Mouse (Mus musculus) heart, embryonic 12.5 days (tissue): ENCODE data around the gene Faim. TPM values are rescaled to one million over a fixed set of nuclear protein-coding genes. Genes with fewer than 3 reads are reported as not detected.

Experiments used
- ATAC-seq: fragments of 200-750 bp; cut with Nextera tagmentation; 2 replicates; pipeline ENCODE4 v1.8.0; 2017; ENCODE audit warnings: moderate TSS enrichment, moderate library complexity; ENCODE audit not compliant: insufficient number of reproducible peaks, low FRiP score
- H3K27ac ChIP-seq: fragments of 300-500 bp; sonication (generic); 2 replicates; pipeline ENCODE4 v1.5.1; 2016; ENCODE audit warnings: mild to moderate bottlenecking, moderate library complexity; ENCODE audit not compliant: poor library complexity, severe bottlenecking
- H3K27me3 ChIP-seq: fragments of 300-500 bp; sonication (generic); replicated peaks from 2 replicates; pipeline ENCODE4 v1.6.1; 2016; ENCODE audit warnings: mild to moderate bottlenecking, moderate library complexity
- H3K36me3 ChIP-seq: fragments of 300-500 bp; sonication (generic); 2 replicates; pipeline ENCODE4 v1.6.1; 2016; ENCODE audit warnings: mild to moderate bottlenecking, moderate library complexity
- H3K4me1 ChIP-seq: fragments of 300-500 bp; sonication (generic); replicated peaks from 2 replicates; pipeline ENCODE4 v1.6.1; 2016; ENCODE audit warnings: mild to moderate bottlenecking
- H3K4me2 ChIP-seq: fragments of 300-500 bp; sonication (generic); 2 replicates; pipeline ENCODE4 v1.6.1; 2016; ENCODE audit warnings: mild to moderate bottlenecking, moderate library complexity
- H3K4me3 ChIP-seq: fragments of 300-500 bp; sonication (generic); 2 replicates; pipeline ENCODE4 v1.5.1; 2016; ENCODE audit warnings: mild to moderate bottlenecking
- H3K9ac ChIP-seq: fragments of 300-500 bp; sonication (generic); 2 replicates; pipeline ENCODE4 v1.6.1; 2016; ENCODE audit warnings: mild to moderate bottlenecking, moderate library complexity
- H3K9me3 ChIP-seq: fragments of 300-500 bp; sonication (generic); replicated peaks from 2 replicates; pipeline ENCODE4 v1.6.1; 2016; ENCODE audit warnings: mild to moderate bottlenecking, moderate library complexity
- WGBS: fragments of 180-500 bp; shearing (Covaris S2); methylation state at CpG from one replicate; pipeline ENCODE4 v1.1.7; 2016; 5-methylcytosine and 5-hydroxymethylcytosine counted together
- polyA plus RNA-seq: library from polyadenylated mRNA; unstranded; fragments of >200 nt; fragmentation: Nextera tagmentation; extraction: Ambion mirVana; gene quantifications from 2 replicates; pipeline ENCODE4 v1.2.1, GENCODE M21; 2016

Faim gene
- polyA plus RNA-seq, 1 experiment from 2014 or later: 35.7 TPM

- Histone ChIP-seq H3K9me3 (no peaks in the 10 kb centered on the region), H3K4me1 (peaks cover 6% of the 10 kb centered on the region; the same call in 1 of the 2 replicates), H3K9ac (no peak overlapping the region), H3K4me2 (no peak overlapping the region), H3K36me3 (no peaks in the 10 kb centered on the region), H3K27ac (no peak overlapping the region), H3K4me3 (no peak overlapping the region), H3K27me3 (peaks cover 59% of the 10 kb centered on the region)
- ATAC-seq: no peak
- 65% methylated on average over 1 of the region's 1 CpGs for WGBS
Measured at GRCm38 (mm10) chr9:98976081-98976480, 10.1 kb upstream of the Faim start.

DNA sequence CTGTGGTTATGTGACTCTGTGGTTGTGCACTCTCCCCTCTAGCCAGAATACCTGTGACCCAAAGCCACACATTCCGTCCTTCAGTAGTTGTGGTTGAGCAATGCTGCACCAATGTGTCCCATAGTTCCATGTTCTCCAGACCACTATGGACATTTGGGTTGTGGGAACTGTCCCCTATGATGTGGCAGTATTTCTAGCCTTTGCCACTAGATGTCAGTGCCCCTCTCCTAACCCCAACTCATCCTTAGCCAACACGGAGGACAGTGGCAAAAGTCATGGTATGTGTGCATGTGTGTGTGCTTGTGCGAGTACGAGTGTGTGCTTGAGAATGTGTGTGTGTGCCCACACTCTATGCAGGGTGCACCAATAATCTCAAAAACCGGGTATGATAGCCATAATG is 9.7 kb upstream of the Faim start:
- Histone ChIP-seq H3K4me2 (no peak overlapping the region), H3K4me1 (peaks cover 6% of the 10 kb centered on the region; the same call in 1 of the 2 replicates), H3K27ac (no peak overlapping the region), H3K9me3 (no peaks in the 10 kb centered on the region), H3K4me3 (no peak overlapping the region), H3K9ac (no peak overlapping the region), H3K27me3 (peaks cover 59% of the 10 kb centered on the region), H3K36me3 (no peaks in the 10 kb centered on the region)
- WGBS: 35% methylated on average over 5 of the region's 5 CpGs
- ATAC-seq: no peak

DNA sequence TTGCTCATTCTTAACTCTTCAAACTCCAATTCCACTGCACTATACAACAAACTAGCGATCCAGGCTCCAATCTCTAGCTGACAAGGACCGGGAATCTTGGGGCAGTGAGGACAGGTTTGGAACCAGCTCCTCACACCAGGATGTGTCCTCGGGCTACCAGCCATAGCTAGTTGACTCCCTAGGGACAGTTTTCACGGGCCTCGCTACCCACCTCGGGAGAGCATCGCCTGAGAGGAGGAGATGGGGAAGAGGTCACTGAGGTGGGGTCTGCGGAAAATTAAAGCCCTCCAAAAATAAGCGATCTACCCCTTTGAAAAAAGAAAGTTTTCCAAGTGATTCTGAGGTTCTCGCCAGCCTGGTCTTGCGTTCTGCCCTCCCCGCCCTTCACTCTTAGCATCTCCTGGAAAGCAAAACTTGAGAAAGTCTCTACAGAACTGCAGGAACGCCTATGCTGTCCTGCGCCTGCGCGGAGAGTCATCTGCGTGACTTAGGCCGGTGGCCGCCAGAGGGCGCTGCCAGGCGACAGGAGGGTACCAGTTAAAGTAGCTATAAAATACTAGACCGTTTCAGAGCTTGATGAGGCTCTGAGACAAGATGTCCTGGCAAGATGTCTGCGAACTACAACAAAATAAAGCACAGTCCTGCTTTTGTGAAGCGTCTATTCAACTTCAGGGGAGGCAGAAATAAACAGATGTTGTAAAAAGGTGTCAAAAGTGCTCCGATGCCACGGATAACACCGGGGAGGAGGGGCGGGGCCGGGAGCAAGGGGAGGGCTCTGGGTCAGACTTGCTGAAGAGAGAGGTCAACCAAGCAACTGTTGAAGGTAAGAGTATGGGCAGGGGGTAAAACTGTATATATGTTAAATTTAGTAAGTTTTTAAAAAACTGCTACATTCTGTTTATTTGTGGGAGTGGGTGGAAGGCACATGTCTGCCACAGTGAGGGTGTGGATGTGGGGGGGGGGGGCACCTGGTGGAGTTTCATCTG is 6.4 kb upstream of the Faim start:
- H3K4me1 ChIP-seq: 0 out of 2 replicates have a peak, but pooled peaks cover 3% of the 10 kb centered on the region
- H3K9ac ChIP-seq: no peak overlapping the region
- H3K36me3 ChIP-seq: no peaks in the 10 kb centered on the region
- H3K4me2 ChIP-seq: peak overlapping the region; percentile 55
- H3K27me3 ChIP-seq: peaks cover 44% of the 10 kb centered on the region
- no peaks in the 10 kb centered on the region for H3K9me3 ChIP-seq
- H3K27ac ChIP-seq: no peak overlapping the region
- peak overlapping the region; percentile 38 for H3K4me3 ChIP-seq
- ATAC-seq: peak; percentile 69; the same call in 1 of the 2 replicates
- 6% methylated on average over 29 of the region's 29 CpGs for WGBS

DNA sequence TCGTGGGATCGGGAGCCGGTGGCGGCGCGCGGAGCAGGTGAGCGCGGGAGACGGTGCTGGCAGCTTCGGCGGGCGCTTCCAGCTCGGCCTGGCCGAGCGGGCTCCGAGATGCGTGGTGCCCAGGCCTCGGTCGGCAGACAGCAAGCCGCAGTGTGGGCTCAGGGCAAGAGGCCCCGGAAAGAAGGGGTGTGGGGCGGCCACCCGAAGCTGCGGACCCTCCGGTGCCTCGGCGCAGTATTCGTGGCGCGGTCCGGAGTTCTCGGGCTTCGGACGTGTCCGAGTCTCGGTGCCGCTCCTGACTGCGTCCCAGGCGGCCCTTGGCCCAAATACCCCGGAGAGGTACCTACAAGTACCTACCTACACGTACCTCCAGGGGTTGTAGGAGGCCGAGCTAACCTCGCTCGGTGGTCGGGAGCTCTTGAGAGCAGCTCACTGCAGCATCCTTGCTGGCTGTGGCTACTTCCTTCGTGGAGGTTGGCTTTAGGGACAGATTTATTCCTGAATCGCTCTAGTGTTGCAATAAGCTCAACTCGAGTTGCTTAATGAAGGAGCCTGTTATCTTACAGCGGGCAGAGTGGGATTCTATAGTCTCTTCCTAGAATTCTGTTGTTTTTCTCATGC is 413 bp downstream of the Faim start:
- H3K36me3 ChIP-seq: no peaks in the 10 kb centered on the region
- peaks cover 8% of the 10 kb centered on the region; the same call in 1 of the 2 replicates for H3K4me1 ChIP-seq
- H3K4me3 ChIP-seq: peak overlapping the region; percentile 84
- peak overlapping the region; percentile 86 for H3K9ac ChIP-seq
- under 1% methylated on average over 44 of the region's 50 CpGs for WGBS
- H3K9me3 ChIP-seq: no peaks in the 10 kb centered on the region
- H3K4me2 ChIP-seq: peak overlapping the region; percentile 88
- H3K27ac ChIP-seq: no peak overlapping the region
- H3K27me3 ChIP-seq: peaks cover 14% of the 10 kb centered on the region
- ATAC-seq: peak; percentile 30

DNA sequence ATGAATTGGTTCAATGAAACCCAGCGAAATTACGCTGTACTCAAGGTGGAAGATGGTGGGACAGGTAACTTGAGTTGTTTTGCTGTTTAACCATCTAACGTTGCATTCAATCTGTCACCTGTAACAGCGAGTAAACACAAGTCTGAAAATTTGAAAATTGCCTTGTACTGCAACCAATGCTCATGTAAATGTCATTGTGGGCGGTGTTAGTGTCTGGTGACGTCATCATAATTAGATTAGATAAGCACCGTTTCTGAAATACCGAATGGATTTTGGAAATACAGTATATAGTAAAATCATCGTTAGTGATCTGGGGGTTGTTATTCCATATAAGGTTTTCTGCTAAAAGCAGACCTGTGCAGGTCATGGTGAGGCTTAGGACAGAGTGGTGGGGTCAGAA is 958 bp downstream of the Faim start:
- H3K36me3 ChIP-seq: no peaks in the 10 kb centered on the region
- 43% methylated on average over 9 of the region's 9 CpGs for WGBS
- H3K4me3 ChIP-seq: peak overlapping the region; percentile 84
- peak overlapping the region; percentile 88 for H3K4me2 ChIP-seq
- H3K27ac ChIP-seq: no peak overlapping the region
- H3K9me3 ChIP-seq: no peaks in the 10 kb centered on the region
- peaks cover 8% of the 10 kb centered on the region; the same call in 1 of the 2 replicates for H3K4me1 ChIP-seq
- no peak for ATAC-seq
- H3K9ac ChIP-seq: peak overlapping the region; percentile 86; the same call in 1 of the 2 replicates
- peaks cover 14% of the 10 kb centered on the region for H3K27me3 ChIP-seq

- no peaks in the 10 kb centered on the region for H3K4me1 ChIP-seq
- no peaks in the 10 kb centered on the region for H3K27me3 ChIP-seq
- peaks cover 24% of the 10 kb centered on the region for H3K36me3 ChIP-seq
- no peak overlapping the region for H3K4me2 ChIP-seq
- no peak overlapping the region for H3K9ac ChIP-seq
- H3K4me3 ChIP-seq: no peak overlapping the region
- 92% methylated on average over 4 of the region's 4 CpGs for WGBS
- H3K9me3 ChIP-seq: no peaks in the 10 kb centered on the region
- no peak overlapping the region for H3K27ac ChIP-seq
- ATAC-seq: no peak
Measured at GRCm38 (mm10) chr9:98994103-98994502, 7.9 kb downstream of the Faim start.

DNA sequence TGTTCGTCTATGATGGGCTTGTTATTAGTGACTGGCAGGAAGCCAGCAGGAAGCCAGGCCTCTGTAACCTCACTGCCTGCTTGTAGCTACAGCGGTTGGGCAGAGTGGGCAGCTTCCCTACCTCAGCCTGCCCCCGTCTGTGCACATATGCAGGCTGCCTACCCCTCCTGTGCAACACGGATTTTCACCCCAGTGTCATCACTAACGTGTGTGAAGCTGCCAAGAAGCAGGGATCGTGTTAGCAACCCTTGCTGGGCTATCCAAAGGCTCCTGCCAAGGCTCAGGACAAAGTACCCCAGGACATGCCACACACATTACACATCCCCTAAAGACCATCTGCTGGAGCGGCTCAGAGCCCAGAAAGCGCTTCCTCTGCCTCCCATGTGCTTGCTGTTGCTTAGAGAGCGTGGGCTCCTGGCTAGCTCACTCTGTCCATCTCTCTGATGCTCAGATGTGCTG is 13.7 kb downstream of the Faim start:
- Histone ChIP-seq H3K9ac (no peak overlapping the region), H3K36me3 (peaks cover 35% of the 10 kb centered on the region), H3K27ac (no peak overlapping the region), H3K4me2 (no peak overlapping the region), H3K4me1 (peaks cover 5% of the 10 kb centered on the region; the same call in 1 of the 2 replicates), H3K4me3 (no peak overlapping the region), H3K27me3 (no peaks in the 10 kb centered on the region), H3K9me3 (no peaks in the 10 kb centered on the region)
- WGBS: 69% methylated on average over 9 of the region's 9 CpGs
- no peak for ATAC-seq

- Histone ChIP-seq H3K9ac (no peak overlapping the region), H3K27me3 (no peaks in the 10 kb centered on the region), H3K36me3 (peaks cover 36% of the 10 kb centered on the region), H3K9me3 (no peaks in the 10 kb centered on the region), H3K4me1 (peaks cover 5% of the 10 kb centered on the region; the same call in 1 of the 2 replicates), H3K4me2 (no peak overlapping the region), H3K27ac (no peak overlapping the region), H3K4me3 (no peak overlapping the region)
- ATAC-seq: no peak
- WGBS: 90% methylated on average over 6 of the region's 6 CpGs
Measured at GRCm38 (mm10) chr9:99001326-99001725, 15.2 kb downstream of the Faim start.

- no peak overlapping the region for H3K9ac ChIP-seq
- 75% methylated on average over 12 of the region's 12 CpGs for WGBS
- no peak overlapping the region for H3K4me2 ChIP-seq
- no peaks in the 10 kb centered on the region for H3K4me1 ChIP-seq
- H3K9me3 ChIP-seq: no peaks in the 10 kb centered on the region
- H3K27me3 ChIP-seq: no peaks in the 10 kb centered on the region
- H3K27ac ChIP-seq: no peak overlapping the region
- H3K36me3 ChIP-seq: peaks cover 4% of the 10 kb centered on the region
- no peak for ATAC-seq
- no peak overlapping the region for H3K4me3 ChIP-seq
Measured at GRCm38 (mm10) chr9:99009069-99009897, 23.1 kb downstream of the Faim start.

GRCm38 (mm10) chr9:99009898-99010199 is 23.7 kb downstream of the Faim start:
- ATAC-seq: no peak
- no peak overlapping the region for H3K4me3 ChIP-seq
- no peak overlapping the region for H3K9ac ChIP-seq
- no peak overlapping the region for H3K27ac ChIP-seq
- H3K4me2 ChIP-seq: no peak overlapping the region
- no peaks in the 10 kb centered on the region for H3K4me1 ChIP-seq
- H3K9me3 ChIP-seq: no peaks in the 10 kb centered on the region
- WGBS: 88% methylated on average over 3 of the region's 3 CpGs
- peaks cover 4% of the 10 kb centered on the region for H3K36me3 ChIP-seq
- H3K27me3 ChIP-seq: no peaks in the 10 kb centered on the region
